Mouse (Mus musculus): ENCODE results near the gene Cyp4b1. TPM values are rescaled to one million over a fixed set of nuclear protein-coding genes. Genes with fewer than 3 reads are reported as not detected.
"Not testable (repeated sequence)": the region's sequence is repeated elsewhere in the genome, so short reads cannot be mapped to it uniquely, and the experiment has no call there.

Gene Cyp4b1
- polyA plus RNA-seq, 1 experiment from 2014 or later = 0.17 TPM

DNA sequence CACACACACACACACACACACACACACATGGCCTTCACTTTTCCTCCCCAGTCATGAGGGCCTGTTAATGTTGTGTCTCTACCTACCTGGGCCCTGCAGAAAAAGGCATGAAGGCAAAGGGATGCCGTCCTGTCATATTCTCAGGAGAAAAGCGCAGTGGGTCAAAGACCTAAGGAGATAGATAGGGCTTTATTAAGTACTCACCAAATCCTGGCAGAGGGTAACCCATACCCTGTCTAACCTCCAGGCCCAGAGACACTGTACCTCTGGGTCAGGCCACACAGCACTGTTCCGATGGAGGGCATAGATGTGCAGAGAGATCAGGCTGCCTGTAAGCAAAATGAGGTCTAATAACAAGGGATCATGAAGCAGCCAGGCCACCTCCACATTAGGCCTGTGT lies 22.0 kb downstream of the Cyp4b1 start:
- H3K9ac ChIP-seq; H3K27me3 ChIP-seq; H3K4me1 ChIP-seq; H3K4me3 ChIP-seq (replicated peaks); H3K4me2 ChIP-seq; H3K27ac ChIP-seq; ATAC-seq (ENCODE audit: low FRiP score); H3K36me3 ChIP-seq (replicated peaks); H3K9me3 ChIP-seq: not testable (repeated sequence)
- 100% methylated on average over 3 of the region's 3 CpGs for WGBS

DNA sequence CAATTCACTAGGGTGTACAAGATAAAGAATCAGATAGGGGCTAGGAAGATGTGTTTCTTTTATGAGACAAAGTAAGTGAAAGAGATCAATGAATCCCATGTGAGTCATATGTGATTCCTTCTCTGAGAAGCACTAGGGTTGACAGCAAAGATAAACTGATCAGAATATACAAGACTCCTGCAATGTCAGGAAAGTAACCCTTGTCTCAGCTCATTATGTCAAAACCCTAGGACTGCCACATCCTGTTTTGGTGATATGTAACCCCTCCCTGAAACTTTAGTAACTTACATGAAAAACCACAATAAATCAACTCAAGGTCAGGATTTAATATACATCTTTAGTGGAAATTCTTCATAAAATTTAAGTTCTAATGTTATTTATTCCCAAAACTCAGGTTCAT lies 33.5 kb downstream of the Cyp4b1 start:
- H3K4me2 ChIP-seq = no peak overlapping the region
- no peak overlapping the region for H3K27ac ChIP-seq
- H3K4me1 ChIP-seq = no peaks in the 10 kb centered on the region
- H3K36me3 ChIP-seq (replicated peaks) = no peaks in the 10 kb centered on the region
- H3K9ac ChIP-seq = no peak overlapping the region
- no peaks in the 10 kb centered on the region for H3K9me3 ChIP-seq
- no peak overlapping the region for H3K4me3 ChIP-seq (replicated peaks)
- ATAC-seq (ENCODE audit: low FRiP score) = no peak
- no peaks in the 10 kb centered on the region for H3K27me3 ChIP-seq

DNA sequence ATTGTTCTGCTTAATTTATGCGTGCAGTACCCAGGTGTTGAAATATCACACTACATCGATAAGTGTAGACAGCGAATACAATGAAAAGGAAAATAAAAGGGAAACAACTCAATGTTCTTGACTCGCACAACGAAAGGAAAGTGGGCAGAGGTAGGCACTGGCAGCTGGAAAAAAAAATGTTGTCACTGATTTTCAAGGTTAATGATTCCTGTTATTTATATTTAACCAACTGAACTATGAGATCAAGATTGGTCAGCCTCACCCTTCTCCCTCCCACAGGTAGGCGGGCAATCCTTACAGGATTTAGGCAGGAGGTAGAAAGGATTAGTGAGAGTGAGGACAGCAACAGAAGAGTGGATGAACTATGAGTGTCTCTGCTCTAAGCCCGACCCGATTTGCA lies 46.9 kb downstream of the Cyp4b1 start, which contains the start of gene Cyp4a32:
Cyp4a32 (plus strand) TSS at position 359 of the 400 bp plus-strand sequence.
- not testable (repeated sequence) for H3K4me2 ChIP-seq; ATAC-seq (ENCODE audit: low FRiP score); H3K9me3 ChIP-seq; H3K9ac ChIP-seq; H3K27ac ChIP-seq; H3K4me1 ChIP-seq; H3K36me3 ChIP-seq (replicated peaks); H3K4me3 ChIP-seq (replicated peaks); H3K27me3 ChIP-seq
- 89% methylated on average over 8 of the region's 8 CpGs for WGBS

DNA sequence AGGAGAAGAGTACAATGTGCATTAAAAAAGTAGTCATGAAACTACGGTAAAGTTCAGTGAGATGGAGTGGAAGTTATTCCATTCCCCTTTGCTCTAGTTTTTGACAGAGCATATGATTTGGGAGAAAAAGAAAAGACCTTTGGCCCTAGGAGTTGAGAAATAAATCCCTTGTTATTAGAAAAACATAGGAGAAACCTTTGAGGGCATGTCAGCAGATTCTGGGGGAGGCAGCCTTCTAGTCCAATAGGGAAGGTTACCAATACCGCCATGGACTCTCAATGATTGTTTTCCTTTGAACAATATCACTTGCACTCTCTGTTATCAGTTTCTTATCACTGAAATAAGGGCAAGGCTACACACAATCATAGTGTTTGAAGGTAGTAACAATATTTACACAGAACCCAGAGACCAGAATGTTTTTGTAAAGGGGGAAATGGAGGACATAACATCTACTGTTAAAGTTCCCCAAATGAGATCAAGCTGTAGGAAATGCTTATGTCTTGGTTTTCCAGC lies 50.6 kb downstream of the Cyp4b1 start:
- H3K27me3 ChIP-seq = no peaks in the 10 kb centered on the region
- no peaks in the 10 kb centered on the region for H3K9me3 ChIP-seq
- no peaks in the 10 kb centered on the region for H3K4me1 ChIP-seq
- H3K36me3 ChIP-seq (replicated peaks) = no peaks in the 10 kb centered on the region
- ATAC-seq (ENCODE audit: low FRiP score) = no peak
- WGBS = 88% methylated on average over 2 of the region's 2 CpGs
- no peak overlapping the region for H3K9ac ChIP-seq
- no peak overlapping the region for H3K4me2 ChIP-seq
- no peak overlapping the region for H3K27ac ChIP-seq
- H3K4me3 ChIP-seq (replicated peaks) = no peak overlapping the region

DNA sequence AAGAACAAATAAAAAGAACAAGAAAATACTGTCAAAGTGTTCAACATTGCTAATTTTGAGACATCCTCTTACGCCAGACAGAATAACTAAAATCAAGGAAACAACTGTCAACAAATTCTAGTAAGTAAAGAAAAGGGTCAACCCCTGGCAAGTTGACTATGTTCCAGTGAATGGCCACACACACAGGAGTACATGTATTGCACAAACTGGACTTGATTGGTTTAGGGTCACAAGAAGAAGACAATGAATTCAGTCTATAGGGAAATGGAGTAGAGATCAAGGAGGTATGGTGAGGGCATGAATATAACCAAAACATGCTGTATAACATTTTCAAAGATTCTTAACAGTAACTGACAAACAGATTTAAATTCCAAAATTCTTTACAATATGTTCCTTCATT lies 51.2 kb downstream of the Cyp4b1 start:
- H3K36me3 ChIP-seq (replicated peaks) = no peaks in the 10 kb centered on the region
- H3K27me3 ChIP-seq = no peaks in the 10 kb centered on the region
- no peaks in the 10 kb centered on the region for H3K9me3 ChIP-seq
- no peak overlapping the region for H3K27ac ChIP-seq
- H3K4me1 ChIP-seq = no peaks in the 10 kb centered on the region
- no peak for ATAC-seq (ENCODE audit: low FRiP score)
- H3K9ac ChIP-seq = no peak overlapping the region
- H3K4me2 ChIP-seq = no peak overlapping the region
- 88% methylated on average over 1 of the region's 1 CpGs for WGBS
- H3K4me3 ChIP-seq (replicated peaks) = no peak overlapping the region

DNA sequence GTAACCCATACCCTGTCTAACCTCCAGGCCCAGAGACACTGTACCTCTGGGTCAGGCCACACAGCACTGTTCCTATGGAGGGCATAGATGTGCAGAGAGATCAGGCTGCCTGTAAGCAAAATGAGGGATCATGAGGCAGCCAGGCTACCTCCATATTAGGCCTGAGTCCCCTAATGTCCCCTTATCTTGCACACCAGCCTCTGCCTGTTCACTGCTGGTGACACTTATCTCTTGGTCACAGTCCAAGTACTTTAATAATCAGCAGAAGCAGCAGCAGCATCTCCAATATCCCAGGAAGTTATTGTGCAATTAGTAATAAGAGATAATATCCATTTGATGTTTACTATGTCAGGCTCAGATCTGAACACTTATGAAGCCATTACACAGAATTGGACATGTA lies 64.5 kb downstream of the Cyp4b1 start:
- Histone ChIP-seq H3K4me1 (no peaks in the 10 kb centered on the region), H3K27me3 (no peaks in the 10 kb centered on the region), H3K9me3 (no peaks in the 10 kb centered on the region), H3K27ac (no peak overlapping the region), H3K36me3 (replicated peaks) (no peaks in the 10 kb centered on the region), H3K4me3 (replicated peaks) (no peak overlapping the region), H3K9ac (no peak overlapping the region), H3K4me2 (no peak overlapping the region)
- no peak for ATAC-seq (ENCODE audit: low FRiP score)

DNA sequence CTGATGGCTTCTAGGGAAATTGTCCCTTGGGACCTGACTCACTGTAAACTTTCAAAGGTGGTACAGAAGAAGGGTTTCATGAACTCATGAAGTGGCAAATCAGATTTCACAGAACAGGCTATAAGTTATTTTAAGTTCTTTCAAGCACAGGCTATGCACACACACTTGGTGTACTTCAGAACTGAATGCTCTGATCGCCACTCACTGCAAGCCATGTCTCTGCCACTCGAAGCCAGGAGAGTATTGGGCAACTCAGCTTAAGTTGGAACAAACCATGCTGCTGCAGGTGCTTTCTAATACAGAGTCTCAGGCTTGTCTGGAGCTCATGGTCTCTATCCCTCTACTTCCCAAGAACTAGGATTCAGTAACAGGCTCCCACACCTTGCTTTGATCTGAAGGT lies 71.7 kb downstream of the Cyp4b1 start:
- no peak for ATAC-seq (ENCODE audit: low FRiP score)
- Histone ChIP-seq H3K27ac (no peak overlapping the region), H3K9me3 (no peaks in the 10 kb centered on the region), H3K9ac (no peak overlapping the region), H3K4me3 (replicated peaks) (no peak overlapping the region), H3K27me3 (no peaks in the 10 kb centered on the region), H3K36me3 (replicated peaks) (no peaks in the 10 kb centered on the region), H3K4me1 (no peaks in the 10 kb centered on the region), H3K4me2 (no peak overlapping the region)
- 82% methylated on average over 2 of the region's 2 CpGs for WGBS

DNA sequence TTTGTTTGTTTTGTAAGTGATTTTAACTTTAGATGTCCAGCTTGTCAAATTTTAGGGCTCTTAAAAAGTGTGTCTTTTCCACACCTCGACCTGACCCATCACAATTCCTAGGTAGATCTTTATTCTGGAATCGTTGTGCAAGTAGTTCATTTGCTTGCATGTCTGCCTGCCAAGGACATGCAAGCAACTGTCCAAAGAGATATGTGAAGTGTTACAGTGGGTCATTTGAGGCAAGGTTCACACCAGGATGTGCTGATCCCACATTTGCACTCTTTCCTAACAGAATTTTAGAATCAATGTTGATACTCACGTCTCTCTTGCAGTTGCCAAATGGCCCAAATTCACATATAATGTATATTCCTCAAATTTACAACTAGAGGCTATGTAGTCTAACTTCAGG lies 72.3 kb downstream of the Cyp4b1 start:
- no peaks in the 10 kb centered on the region for H3K4me1 ChIP-seq
- no peak overlapping the region for H3K27ac ChIP-seq
- no peaks in the 10 kb centered on the region for H3K36me3 ChIP-seq (replicated peaks)
- no peak overlapping the region for H3K4me2 ChIP-seq
- no peaks in the 10 kb centered on the region for H3K27me3 ChIP-seq
- 83% methylated on average over 3 of the region's 3 CpGs for WGBS
- H3K9me3 ChIP-seq = no peaks in the 10 kb centered on the region
- ATAC-seq (ENCODE audit: low FRiP score) = no peak
- H3K9ac ChIP-seq = no peak overlapping the region
- no peak overlapping the region for H3K4me3 ChIP-seq (replicated peaks)

Other genes starting within 250 kb of the Cyp4b1 start
- gene Cyp4a12b, start 236.1 kb downstream of the Cyp4b1 start, polyA plus RNA-seq (2016; fragmentation: Nextera tagmentation; extraction: Ambion mirVana) = not detected in 2 replicates
- not detected in 2 replicates for gene Cyp4a30b, start 195.1 kb downstream of the Cyp4b1 start, polyA plus RNA-seq (2016; fragmentation: Nextera tagmentation; extraction: Ambion mirVana)
- gene Cyp4a14, start 151.6 kb downstream of the Cyp4b1 start, polyA plus RNA-seq (2016; fragmentation: Nextera tagmentation; extraction: Ambion mirVana) = not detected in 2 replicates
- gene Cyp4a10, start 129.5 kb downstream of the Cyp4b1 start, polyA plus RNA-seq (2016; fragmentation: Nextera tagmentation; extraction: Ambion mirVana) = not detected in 2 replicates
- gene Cyp4a31, start 84.1 kb downstream of the Cyp4b1 start, polyA plus RNA-seq (2016; fragmentation: Nextera tagmentation; extraction: Ambion mirVana) = not detected in 2 replicates
- not detected in 2 replicates for gene Cyp4a32, start 46.8 kb downstream of the Cyp4b1 start, polyA plus RNA-seq (2016; fragmentation: Nextera tagmentation; extraction: Ambion mirVana)
- gene Efcab14, start 90.0 kb upstream of the Cyp4b1 start, polyA plus RNA-seq (2016; fragmentation: Nextera tagmentation; extraction: Ambion mirVana) = 34.1 and 35.0 TPM in 2 replicates
- gene Tex38, start 133.3 kb upstream of the Cyp4b1 start, polyA plus RNA-seq (2016; fragmentation: Nextera tagmentation; extraction: Ambion mirVana) = 0.50 TPM in 1 of 2 replicates, not detected in the other
- gene Atpaf1, start 137.1 kb upstream of the Cyp4b1 start, polyA plus RNA-seq (2016; fragmentation: Nextera tagmentation; extraction: Ambion mirVana) = 39.5 and 41.0 TPM in 2 replicates
- 4.2 and 4.6 TPM in 2 replicates for gene Mob3c, start 180.4 kb upstream of the Cyp4b1 start, polyA plus RNA-seq (2016; fragmentation: Nextera tagmentation; extraction: Ambion mirVana)
- gene Mknk1, start 191.5 kb upstream of the Cyp4b1 start, polyA plus RNA-seq (2016; fragmentation: Nextera tagmentation; extraction: Ambion mirVana) = 25.9 and 27.2 TPM in 2 replicates
- not detected in 2 replicates for gene Kncn, start 236.7 kb upstream of the Cyp4b1 start, polyA plus RNA-seq (2016; fragmentation: Nextera tagmentation; extraction: Ambion mirVana)
- not detected in 2 replicates for gene 6430628N08Rik, start 242.9 kb upstream of the Cyp4b1 start, polyA plus RNA-seq (2016; fragmentation: Nextera tagmentation; extraction: Ambion mirVana)